Mouse (Mus musculus): ENCODE results near the gene Notch3.
"Not testable (repeated sequence)": the region's sequence is repeated elsewhere in the genome, so short reads cannot be mapped to it uniquely, and the experiment has no call there.

The Notch3 gene

DNA sequence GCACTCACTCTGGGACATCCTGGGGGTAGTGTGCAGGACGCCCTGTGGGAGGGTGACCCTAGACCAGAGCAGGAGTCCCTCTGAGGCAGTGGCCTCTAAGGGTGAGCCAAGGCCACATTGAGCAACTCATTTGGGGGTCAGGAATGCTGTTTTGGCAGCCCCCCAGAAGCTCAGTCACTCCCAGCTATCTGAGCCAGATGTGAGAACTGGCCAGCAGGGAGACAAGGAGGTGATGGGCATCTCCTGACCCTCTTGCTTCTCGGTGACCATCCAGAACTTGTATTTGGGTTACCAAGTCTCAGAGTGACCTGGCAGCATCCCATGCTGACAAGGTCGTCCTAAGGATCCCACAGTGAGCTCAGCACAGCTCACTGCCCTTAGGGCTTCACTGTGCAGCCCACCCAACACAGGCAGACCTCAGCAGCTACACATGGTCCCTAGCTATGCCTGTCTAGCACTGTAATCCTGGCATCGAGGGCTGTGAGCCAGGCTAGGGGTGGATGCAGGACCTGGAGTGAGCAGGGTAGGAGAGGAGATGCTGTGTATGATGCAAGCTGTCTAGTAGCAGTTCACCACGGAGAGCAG is 49.3 kb downstream of the Notch3 start:
- DNase-seq, result peak; percentile 58

DNA sequence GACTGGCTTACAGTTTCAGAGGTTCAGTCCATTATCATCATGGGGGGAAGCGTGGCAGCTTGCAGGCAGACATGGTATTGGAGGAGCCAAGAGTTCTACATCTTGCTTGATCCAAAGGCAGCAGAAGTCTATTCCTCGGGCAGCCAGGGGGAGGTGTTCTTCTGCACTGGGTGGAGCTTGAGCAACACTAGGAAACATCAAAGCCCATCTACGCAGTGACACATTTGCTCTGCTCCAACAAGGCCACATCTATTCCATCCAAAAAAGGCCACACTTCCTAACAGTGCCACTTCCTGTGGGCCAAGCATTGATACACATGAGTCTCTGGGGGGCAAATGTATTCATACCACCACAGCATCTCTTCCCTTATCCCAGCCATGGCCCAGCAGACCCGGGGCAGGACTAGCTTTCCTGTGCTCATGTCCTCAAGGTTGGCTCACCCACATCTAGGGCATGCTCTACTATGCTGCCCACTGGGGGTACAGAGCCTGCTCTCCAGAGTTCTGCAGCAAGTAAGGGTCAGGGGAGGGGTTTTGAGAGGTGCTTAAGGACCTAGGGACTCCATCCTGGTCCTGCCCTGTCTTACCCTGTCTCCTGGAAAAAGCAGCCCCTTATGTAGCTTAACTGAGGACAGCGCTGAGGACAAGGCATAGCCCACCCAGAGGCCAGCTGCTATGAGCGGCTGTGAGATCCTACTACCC is 49.9 kb downstream of the Notch3 start:
- no peak for DNase-seq

DNA sequence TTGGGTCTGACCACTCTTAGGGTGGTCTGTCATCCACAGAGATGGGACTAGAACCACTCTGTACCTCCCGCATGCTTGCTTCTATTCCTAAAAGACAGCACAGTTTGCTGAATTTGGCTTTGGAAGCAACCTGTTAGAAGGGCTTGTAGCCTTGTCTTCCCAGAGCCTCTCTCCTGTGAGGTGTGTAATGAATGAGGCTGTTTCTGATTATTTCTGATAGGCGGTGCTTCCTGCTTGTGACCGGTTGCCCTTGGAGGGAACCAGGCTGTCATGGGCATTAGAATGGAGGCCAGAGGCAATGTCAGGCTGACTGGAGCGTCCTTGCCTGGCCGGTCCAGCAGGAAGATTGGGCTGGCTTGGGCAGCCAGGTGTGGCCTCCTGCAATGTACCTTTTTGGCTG is 52.2 kb downstream of the Notch3 start:
- DNase-seq, result peak; percentile 57

DNA sequence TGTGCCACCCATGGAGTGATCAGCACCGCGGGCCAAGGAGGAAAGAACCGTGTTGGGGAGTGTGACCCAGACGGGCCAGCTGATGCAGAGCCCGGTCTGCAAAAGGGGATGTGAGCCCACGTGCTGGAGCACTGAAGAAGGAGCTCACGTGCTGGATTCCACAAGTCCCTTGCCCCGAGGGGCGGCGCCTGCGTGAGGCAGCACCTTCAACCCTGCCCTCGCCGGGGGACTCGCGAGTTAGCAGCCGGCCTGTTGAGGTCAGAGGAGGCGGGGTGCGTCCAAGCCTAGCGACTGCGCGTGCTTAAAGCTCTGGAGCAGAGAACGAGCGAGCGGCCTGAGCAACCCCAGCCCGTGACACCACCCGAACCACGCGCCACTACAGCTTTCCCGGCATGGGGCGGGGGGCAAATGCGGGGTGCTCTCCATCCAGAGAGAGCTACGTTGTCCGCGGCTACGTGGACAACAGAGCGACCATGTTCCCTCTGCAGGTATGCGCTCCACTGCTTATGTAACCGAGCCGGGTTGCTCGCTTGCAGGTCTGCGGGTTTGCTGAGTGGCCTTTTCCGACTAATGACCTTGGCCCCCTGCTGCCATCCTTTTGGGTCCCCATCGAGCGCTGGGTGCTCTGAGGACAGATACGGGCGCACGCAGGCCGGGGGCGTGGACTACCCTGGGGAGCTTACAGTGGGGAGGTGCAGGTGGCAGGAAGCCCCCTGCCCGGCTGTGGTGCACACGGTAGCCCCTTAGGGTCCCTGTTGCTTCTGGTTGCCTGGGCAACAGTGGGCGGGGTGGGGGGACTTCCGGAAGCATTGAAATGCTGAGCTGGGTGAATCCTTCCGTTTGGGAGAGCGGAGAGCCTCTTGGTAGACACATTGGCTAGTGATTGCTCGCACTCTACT is 52.9 kb downstream of the Notch3 start:
- DNase-seq, result peak; percentile 95

DNA sequence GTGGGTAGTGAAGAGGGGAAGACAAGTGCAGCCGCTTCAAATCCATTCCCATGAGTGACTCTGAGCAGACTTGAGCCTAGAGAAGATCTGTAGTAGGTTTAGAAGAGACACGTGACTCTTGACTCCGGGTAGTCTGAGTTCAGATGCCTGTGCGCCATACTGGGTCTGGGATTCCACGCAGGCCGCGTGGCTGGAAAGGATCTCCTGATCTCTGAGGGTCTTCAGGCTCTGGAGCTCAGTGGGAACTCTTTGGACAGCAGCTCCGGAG is 53.5 kb downstream of the Notch3 start:
- DNase-seq, result no peak

DNA sequence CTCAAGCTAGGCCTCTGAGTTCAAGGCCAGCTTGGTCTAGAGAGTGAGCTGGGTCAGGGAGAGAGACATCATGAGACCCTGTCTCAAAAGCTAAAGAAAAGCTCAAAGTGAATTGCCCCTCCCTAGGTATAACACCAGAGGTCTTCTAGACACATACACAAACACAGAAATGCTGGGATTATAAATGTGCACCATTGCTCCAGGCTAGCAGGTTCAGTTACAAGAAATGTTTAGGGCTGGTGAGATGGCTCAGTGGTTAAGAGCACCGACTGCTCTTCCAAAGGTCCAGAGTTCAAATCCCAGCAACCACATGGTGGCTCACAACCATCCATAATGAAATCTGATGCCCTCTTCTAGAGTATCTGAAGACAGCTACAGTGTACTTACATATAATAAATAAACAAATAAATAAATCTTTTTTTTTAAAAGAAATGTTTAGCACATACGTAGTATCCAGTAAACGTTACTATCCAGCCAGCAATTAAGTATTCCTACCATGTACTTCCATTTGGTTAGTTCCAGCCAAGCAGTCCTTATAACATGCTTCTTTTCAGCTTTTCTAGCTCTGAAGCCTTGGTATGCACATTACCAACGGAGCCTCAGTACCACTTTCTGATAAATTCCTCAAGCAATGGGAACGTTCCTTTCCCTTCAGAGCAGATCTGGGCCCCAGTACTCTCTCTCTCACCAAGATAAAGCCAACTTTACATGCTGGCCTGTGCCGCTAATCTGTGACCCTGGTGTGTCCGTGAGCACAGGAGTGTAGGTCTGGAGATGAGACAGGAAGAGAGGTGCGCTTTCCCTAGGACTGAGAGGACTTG is 54.0 kb downstream of the Notch3 start:
- DNase-seq, result no peak

DNA sequence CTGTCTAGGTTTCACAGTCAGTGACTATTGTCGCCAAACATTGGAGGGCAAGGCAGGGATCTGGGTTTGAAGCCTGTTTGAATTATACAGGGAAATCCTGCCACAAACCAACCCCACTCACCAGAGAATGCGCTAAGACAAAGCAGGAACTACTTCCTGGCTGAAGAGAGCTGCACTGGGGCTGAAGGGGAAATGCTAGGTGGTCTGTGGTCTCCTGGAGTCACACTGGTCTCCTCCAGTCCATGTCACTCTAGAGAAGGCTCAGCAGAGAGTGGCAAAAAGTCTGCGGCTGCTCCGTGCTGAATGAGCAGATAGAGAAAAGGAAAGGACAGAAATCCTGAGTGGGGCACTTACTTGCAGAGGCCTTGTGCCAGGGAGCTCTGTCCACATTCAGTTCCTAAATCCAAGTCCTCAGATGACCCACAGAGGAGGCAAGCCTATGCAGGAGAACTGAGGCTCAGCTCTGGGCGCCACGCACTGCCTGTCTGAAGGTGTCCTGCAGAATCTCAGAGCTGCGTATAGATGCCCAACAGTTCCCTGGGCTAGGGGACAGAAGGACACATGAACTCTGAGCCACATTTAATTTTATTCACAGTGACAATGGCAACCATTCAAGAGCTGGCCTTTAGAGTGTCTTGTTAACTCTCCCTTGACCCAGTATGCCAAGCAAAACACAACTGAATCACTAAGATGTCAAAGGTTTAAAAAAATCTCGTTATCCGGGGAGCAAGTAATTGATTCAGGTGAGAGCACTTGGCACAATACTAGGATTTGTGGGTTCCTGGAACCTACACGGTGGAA is 55.5 kb downstream of the Notch3 start:
- DNase-seq, result peak; percentile 53

DNA sequence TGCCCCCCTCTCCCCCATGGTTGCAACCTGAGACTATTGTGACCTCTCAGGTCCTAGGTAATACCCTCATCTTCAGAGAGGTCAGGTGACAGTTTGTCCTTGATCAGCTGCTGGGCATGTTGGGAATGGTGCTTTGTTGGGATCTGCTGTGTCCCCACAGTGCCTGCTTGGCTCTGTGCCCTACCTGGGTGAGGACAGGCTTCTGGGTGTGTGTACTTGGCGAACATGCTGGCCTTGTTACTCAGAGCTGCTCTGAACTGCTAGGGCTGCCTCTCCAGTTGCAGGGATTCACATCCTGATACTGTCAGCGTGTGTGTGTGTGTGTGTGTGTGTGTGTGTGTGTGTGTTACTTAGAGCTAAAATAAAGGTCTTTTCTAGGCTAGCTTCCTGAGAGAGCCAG is 56.2 kb downstream of the Notch3 start:
- peak; percentile 60 for DNase-seq

DNA sequence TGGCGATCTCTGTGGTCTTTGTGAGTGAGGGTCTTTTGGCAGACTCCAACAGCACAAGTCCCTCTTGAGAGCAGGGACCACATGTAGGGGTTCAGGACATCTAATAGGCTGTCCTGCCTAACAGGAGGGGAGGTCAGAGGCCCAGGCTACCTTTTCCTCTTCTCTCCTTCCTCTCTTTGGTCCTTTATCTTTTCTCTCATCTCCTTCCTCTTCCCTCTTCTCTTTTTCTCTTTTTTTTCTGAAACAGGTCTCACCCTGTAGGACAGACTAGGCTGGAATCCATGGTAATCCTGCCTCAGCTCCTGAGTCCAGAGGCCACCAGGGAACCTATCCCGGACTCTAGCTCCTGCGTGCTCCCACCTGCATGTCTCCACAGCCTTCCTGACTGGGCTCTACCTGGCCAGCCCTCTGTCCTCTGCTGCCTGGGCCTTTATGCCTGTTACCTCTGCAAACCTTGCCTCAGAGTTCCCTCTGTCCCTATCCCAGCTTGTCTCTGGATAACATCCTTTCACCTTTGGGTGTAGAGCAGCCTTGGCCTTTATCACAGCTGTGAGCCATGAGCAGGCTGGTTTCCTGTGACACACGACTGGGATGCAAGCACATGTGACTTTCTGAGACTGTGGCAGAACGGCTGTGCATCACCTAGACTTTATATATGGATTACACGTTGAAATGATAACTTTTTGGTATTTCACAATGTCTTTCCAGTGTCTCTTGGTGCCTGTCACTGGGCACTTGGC is 57.3 kb downstream of the Notch3 start:
- DNase-seq, result no peak

DNA sequence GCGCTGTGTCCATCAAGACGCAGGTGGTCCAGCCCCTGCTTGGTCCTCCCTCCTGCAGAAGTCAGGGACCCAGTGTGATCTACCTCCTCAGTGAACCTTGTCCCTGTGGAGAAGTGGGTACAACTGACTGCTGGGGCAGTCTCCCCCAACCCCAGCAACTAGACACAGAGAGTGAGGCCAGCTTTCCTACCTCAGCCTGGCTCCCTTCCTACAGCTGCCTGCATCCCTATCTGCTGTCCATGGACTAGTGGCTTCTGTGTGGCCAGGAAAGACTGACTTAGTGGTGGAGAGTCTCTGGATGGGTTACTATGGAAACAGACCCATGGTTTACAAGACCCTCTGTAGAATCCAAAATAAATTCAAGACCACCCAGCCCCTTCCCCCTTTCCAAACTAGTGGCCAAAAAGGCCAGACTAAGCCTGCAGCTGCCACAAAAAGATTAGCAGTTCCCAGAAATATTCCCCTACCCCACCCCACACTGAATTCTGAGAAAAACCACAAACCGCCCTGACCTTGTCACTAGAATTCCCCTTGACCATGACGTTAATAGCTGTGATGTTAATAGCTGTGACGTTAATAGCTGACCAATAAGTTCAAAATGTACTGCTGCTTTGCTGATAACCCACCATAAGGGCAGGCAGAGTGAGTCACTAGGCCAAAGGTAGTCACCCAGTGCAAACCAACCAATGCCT is 58.2 kb downstream of the Notch3 start:
- DNase-seq, result not testable (repeated sequence)

DNA sequence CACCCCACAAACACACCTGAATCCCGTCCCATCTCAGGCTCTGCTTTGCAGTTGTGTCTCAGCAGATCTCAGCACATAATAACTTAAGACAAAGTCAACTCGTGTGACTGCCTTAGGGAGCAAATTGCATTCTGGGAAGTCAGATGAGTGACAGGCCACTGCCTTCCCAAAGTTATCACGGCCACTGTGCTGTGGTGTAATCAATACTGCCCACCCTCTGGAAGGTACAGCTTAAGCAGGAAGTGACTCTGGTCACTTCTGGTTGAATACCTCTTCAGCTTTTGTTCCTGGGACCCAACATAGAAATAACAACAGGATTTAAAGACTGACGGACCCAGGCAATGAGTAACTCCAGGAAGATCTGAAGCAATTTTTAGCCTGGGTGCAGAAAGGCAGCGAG is 58.8 kb downstream of the Notch3 start:
- no peak for DNase-seq

DNA sequence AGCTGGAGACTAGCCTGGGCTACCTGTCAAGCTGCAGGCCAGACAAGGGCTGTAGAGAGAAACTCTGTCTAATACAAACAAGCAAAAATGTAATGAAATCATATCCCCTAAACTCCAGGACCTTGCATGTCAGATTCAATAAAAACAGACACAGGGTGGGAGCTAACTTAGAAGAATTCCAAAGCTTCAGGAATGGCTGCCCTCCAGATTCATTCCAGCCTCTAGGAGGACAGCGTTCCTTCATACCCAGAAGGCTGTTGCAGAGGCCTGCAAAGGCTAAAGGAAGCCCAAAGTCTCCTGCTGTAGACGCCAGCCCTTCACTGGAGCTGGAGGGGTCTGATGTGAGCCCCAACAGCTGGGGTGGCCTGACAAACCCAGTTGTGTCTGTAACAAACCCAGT is 60.3 kb downstream of the Notch3 start:
- DNase-seq, result no peak

DNA sequence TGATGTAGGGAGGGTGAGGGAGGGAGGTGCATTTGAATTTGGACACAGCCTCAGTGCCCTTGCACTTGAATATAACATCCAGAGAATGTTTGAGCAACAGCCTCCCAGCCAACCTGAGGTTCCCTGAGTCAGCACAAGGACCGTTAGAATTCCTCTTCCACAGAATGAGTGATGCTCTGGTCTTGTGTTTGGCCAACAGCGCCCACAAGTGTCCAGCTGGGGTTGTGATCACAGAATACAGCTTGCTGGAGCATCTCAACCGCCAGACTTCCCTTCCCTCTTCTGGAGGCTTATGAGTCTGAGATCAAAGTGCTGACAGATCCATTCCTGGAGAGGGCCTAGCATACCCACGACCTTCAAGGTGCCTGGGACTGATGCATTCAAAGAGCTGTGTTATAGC is 63.6 kb downstream of the Notch3 start:
- peak; percentile 72 for DNase-seq

DNA sequence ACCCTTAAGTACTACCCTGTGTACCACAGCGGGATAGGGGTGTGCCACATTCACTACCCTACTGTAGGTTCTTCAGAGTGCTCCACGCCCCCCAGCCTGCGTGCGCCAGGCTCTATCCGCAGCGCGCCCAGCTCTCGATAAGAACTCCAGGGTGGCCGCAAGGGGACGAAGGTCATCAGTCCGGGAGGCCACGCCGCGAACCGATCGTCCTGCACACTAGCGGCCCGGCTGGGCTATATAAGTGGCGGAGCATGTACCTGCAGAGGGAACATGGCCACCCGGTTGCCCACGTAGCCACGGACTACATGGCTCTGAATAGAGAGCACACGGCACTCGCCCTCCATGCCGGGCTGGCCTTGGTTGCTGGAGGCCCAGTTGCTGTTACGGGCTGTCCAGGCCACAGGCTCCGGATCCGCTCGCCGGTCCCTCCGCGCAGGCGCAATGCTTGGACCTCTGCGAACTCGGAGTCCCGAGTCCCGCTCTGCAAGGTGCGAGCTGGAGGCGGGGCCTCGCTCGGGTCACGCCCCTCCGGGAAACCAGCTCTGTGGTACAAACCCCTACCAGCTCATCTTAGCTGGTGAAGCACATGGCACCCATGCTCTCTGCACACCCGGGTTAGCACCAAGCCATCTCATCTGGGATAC is 66.6 kb downstream of the Notch3 start:
- DNase-seq, result peak; percentile 91

DNA sequence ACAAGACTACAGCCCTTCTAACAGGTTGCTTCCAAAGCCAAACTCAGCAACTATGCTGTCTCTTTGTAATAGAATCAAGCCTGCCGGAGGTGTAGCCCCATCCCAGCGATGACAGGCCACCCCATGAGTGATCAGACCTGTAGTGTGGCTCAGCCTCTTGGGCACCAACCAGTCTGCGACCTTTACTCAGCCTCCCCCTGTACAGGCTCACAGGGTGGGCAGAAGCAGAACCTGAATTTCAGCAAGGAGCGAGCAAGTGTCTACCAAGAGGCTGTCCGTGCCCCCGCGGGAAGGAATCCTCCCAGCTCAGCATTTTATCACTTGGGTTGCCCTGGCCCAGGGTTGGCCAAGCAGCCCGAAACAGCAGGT is 67.1 kb downstream of the Notch3 start:
- no peak for DNase-seq

DNA sequence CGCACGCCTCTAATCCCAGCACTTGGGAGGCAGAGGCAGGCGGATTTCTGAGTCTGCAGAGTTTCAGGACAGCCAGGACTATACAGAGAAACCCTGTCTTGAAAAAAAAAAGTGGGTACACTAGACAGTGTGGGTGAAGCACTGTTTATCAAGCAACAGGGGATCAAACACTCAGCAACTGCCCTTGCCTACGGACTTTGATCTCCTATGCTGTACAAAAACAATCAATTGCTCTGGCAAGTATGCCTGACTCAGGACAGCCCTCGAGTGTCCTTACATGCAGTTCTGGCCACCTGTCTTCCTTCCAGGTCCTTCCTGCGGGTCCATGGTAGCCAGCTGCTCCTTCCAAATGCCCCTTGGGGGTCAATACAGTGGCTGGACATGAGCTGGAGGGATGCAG is 67.7 kb downstream of the Notch3 start:
- DNase-seq, result not testable (repeated sequence)

DNA sequence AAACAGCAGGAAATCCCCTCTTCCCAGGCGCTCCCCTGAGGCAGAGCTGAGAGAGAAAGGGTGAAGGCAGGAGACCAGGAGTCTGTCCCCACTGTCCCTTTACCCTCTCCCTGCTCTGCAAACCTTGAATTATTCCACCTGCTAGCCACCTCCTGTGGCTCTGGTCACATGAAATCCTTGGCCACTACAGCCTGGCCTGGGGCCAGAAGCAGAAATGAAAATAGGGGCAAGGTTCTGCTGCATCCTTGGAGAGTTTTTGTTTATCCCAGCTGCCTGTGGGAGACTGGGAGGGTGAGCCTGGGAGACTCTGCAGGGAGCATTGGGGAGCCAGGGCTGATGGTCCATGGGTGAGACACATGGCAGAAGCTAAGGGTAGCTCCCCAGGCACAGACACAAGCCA is 69.0 kb downstream of the Notch3 start:
- peak; percentile 94 for DNase-seq

DNA sequence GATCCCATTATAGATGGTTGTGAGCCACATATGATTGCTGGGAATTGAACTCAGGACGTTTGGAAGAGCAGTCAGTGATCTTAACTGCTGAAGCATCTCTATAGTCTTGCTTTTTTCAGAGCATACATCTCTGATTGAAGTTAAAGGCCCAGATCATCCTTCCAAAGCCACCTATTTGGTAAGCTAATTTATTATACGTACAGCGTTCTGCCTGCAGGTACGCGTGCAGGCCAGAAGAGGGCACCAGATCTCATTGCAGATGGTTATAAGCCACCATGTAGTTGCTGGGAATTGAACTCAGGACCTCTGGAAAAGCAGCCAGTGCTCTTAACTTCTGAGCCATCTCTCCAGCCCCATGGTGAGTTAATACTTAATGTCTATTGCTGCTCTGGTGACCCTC is 73.8 kb downstream of the Notch3 start:
- DNase-seq, result no peak

DNA sequence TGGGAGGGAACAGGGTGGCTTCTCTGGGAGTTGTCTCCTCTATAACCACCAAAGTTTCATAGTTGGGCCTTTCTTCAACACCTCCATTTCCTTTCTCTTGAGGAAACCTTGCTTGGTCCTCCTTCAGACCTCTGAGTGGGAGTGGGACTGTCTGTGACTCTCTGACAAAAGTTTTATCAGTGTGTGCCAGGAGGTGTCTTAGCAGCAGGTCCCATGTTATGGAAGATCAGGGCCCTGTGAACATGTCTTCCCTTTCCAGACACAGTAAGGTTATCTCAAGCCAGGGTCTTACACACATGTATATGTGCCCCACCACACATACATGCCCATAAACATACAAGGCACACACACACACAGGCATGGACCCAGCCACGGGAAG is 74.4 kb downstream of the Notch3 start:
- no peak for DNase-seq

DNA sequence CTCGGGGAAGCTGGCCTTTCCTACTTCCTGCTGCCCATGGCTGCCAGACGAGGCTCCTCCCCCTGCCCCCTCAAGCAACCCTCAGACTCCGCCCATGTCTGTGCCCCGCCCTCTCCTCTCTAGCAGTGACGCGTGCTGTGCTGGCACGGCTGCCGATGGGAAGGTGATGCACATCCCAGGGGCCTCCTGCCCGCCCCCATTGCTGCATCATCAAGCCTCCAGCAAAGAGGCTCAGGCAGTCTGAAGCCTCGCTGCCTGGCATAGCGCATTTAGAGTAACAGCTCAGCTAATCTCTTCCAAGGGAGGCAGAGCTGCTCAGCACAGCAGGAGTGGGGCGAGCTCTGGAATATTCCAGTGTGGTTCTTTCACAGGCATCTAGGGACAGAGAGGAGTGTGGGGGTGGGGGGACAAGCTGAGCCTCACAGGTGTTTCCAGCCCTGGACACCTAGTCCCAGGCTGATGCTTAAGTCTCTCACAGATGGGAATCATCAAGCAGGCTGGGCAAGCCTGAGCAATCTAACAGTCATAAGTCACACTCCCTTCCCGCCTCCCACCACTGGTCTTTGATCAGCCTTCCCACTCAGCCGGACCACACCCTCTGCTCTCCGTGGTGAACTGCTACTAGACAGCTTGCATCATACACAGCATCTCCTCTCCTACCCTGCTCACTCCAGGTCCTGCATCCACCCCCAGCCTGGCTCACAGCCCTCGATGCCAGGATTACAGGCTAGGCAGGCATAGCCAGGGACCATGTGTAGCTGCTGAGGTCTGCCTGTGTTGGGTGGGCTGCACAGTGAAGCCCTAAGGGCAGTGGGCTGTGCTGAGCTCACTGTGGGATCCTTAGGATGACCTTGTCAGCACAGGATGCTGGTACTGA is 75.0 kb downstream of the Notch3 start:
- DNase-seq, result peak; percentile 79
